Comparison of ENCODE assay signal across 10 mouse cellular contexts in the genomic region with DNA sequence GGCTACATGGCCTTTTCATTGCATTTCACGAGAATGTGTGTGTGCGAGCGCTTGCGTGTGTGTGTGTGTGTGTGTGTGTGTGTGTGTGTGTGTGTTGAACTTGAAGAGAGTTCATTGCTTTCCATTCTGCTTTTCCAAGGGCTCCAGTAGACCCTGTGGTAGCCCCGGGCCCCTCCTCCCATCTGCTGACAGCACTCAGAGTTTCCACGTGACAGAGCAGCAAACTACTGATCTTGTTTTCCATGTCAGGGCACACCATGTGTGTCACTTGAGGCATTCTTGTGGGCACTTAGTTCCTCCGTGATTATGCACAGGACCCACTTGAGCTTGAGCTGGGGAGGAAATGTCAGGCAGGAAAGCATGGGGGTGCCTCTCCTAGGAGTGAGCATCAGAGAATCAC.
DNase-seq lines count a peak whose midpoint lies in the region; ATAC-seq lines count a peak whose summit lies in the region.
"Had no signal": no experiment of that assay in that cellular context is flagged by ENCODE, and none has a peak within 500 bp of the region (broad histone marks: within the 10 kb centered on the region; RNA-seq: fewer than 3 reads in every experiment).

No protein-coding gene starts in this region.

- H3K36me3 ChIP-seq in heart, embryonic 12.5 days = no peaks in the 10 kb centered on the region
- H3K36me3 ChIP-seq in embryonic facial prominence, embryonic 14.5 days (ENCODE audit: control insufficient read depth, insufficient read depth, low read length) = no peaks in the 10 kb centered on the region
- no peaks in the 10 kb centered on the region for H3K36me3 ChIP-seq in lung, embryonic 16.5 days (ENCODE audit: control insufficient read depth, insufficient read depth, low read length)
- H3K36me3 ChIP-seq: limb, embryonic 13.5 days; neural tube, embryonic 12.5 days had no signal

- H3K4me2 ChIP-seq in heart, embryonic 12.5 days = no peak overlapping the region
- H3K4me2 ChIP-seq in embryonic facial prominence, embryonic 14.5 days (ENCODE audit: low read depth, low read length) = no peak overlapping the region
- no peak overlapping the region for H3K4me2 ChIP-seq in lung, embryonic 16.5 days (ENCODE audit: low read depth, low read length)
- H3K4me2 ChIP-seq: limb, embryonic 13.5 days; neural tube, embryonic 12.5 days had no signal

- no peak overlapping the region for H3K4me3 ChIP-seq in heart, embryonic 12.5 days
- no peak overlapping the region for H3K4me3 ChIP-seq in embryonic facial prominence, embryonic 14.5 days (ENCODE audit: low read depth, low read length)
- no peak overlapping the region for H3K4me3 ChIP-seq in lung, embryonic 16.5 days (ENCODE audit: low read length)
- H3K4me3 ChIP-seq: limb, embryonic 13.5 days; neural tube, embryonic 12.5 days had no signal

- no peak for DNase-seq in heart, postnatal 25 days (ENCODE audit: low spot score)
- DNase-seq in B cell, adult 2 months = peak; percentile 25 to 31
- DNase-seq in embryonic facial prominence, embryonic 14.5 days (ENCODE audit: low spot score) = peak; percentile 72
- DNase-seq in right cerebral cortex, adult 2 months (ENCODE audit: low spot score in 2 of 2) = no peak
- DNase-seq in left cerebral cortex, postnatal 25 days (ENCODE audit: low spot score in 2 of 2) = no peak
- DNase-seq in testis, postnatal 10 days (ENCODE audit: low spot score) = no peak

- 50% methylated on average over 7 of the region's 7 CpGs for WGBS in heart, embryonic 12.5 days
- WGBS in embryonic facial prominence, embryonic 14.5 days = 44% methylated on average over 7 of the region's 7 CpGs
- WGBS in lung, embryonic 16.5 days = 53% methylated on average over 7 of the region's 7 CpGs

- H3K27me3 ChIP-seq in heart, embryonic 12.5 days (replicated peaks) = peaks cover 85% of the 10 kb centered on the region
- H3K27me3 ChIP-seq in embryonic facial prominence, embryonic 14.5 days (replicated peaks; ENCODE audit: control insufficient read depth, insufficient read depth, low read length) = no peaks in the 10 kb centered on the region
- no peaks in the 10 kb centered on the region for H3K27me3 ChIP-seq in lung, embryonic 16.5 days (ENCODE audit: control insufficient read depth, insufficient read depth, low read depth, low read length)
- H3K27me3 ChIP-seq: limb, embryonic 13.5 days; neural tube, embryonic 12.5 days had no signal

- peaks cover 48% of the 10 kb centered on the region for H3K4me1 ChIP-seq in heart, embryonic 12.5 days (replicated peaks)
- H3K4me1 ChIP-seq in embryonic facial prominence, embryonic 14.5 days (ENCODE audit: control insufficient read depth, insufficient read depth, low read length) = peaks cover 65% of the 10 kb centered on the region
- H3K4me1 ChIP-seq in lung, embryonic 16.5 days (replicated peaks; ENCODE audit: control insufficient read depth, insufficient read depth, low read length) = peaks cover 35% of the 10 kb centered on the region

- H3K9me3 ChIP-seq in heart, embryonic 12.5 days (replicated peaks) = no peaks in the 10 kb centered on the region
- no peaks in the 10 kb centered on the region for H3K9me3 ChIP-seq in embryonic facial prominence, embryonic 14.5 days (ENCODE audit: control insufficient read depth, low read length)
- H3K9me3 ChIP-seq in lung, embryonic 16.5 days (ENCODE audit: control insufficient read depth, low read length) = no peaks in the 10 kb centered on the region
- H3K9me3 ChIP-seq: limb, embryonic 13.5 days; neural tube, embryonic 12.5 days had no signal

- no peak overlapping the region for H3K27ac ChIP-seq in heart, embryonic 12.5 days (ENCODE audit: poor library complexity, severe bottlenecking)
- H3K27ac ChIP-seq in embryonic facial prominence, embryonic 14.5 days (replicated peaks; ENCODE audit: low read depth, low read length) = no peak overlapping the region
- H3K27ac ChIP-seq in lung, embryonic 16.5 days (ENCODE audit: low read length) = no peak overlapping the region
- H3K27ac ChIP-seq: limb, embryonic 13.5 days; neural tube, embryonic 12.5 days had no signal

- ATAC-seq in heart, embryonic 12.5 days (ENCODE audit: insufficient number of reproducible peaks, low FRiP score) = peak; percentile 69
- peak; percentile 67; the same call in 1 of the 2 replicates for ATAC-seq in embryonic facial prominence, embryonic 14.5 days (ENCODE audit: low read depth)
- peak; percentile 43 for ATAC-seq in lung, embryonic 16.5 days (ENCODE audit: low read depth)

- H3K9ac ChIP-seq in heart, embryonic 12.5 days = no peak overlapping the region
- no peak overlapping the region for H3K9ac ChIP-seq in embryonic facial prominence, embryonic 14.5 days (ENCODE audit: low read depth, low read length)
- no peak overlapping the region for H3K9ac ChIP-seq in lung, embryonic 16.5 days (ENCODE audit: low read length)
- H3K9ac ChIP-seq: limb, embryonic 13.5 days; neural tube, embryonic 12.5 days had no signal

- intact Hi-C loops in heart, postnatal 25 days (cut with DNase I) = no loop called here
- intact Hi-C loops in left cerebral cortex, postnatal 25 days (cut with DNase I) = no loop called here

Comparison
In these comparisons a context has a peak if more than half of its experiments do, and no peak if none do; other contexts are left out.
1. DNase-seq: peak in B cell, adult 2 months (2 of 2) and embryonic facial prominence, embryonic 14.5 days (single experiment); none in heart, postnatal 25 days (single experiment), right cerebral cortex, adult 2 months (0 of 2), left cerebral cortex, postnatal 25 days (0 of 2) and testis, postnatal 10 days (single experiment).
2. Peak in every context shown above with its lines, with median percentiles within 50 percentile points of each other: ATAC-seq.